Mouse (Mus musculus) CH12.LX (cell line): ENCODE results near the gene Klk1. TPM values are rescaled to one million over a fixed set of nuclear protein-coding genes. Genes with fewer than 3 reads are reported as not detected.
"Not testable (repeated sequence)": the region's sequence is repeated elsewhere in the genome, so short reads cannot be mapped to it uniquely, and the experiment has no call there.

ENCODE experiments used
- DNase-seq: peaks from one replicate; pipeline ENCODE4 v3.0.0-alpha.2; 2013; ENCODE audit errors: extremely low read depth
- H3K27ac ChIP-seq: 2 replicates; pipeline ENCODE4 v1.5.1; 2012; ENCODE audit warnings: low read depth, mild to moderate bottlenecking, control low read depth, moderate library complexity; ENCODE audit not compliant: insufficient read depth
- H3K27me3 ChIP-seq: replicated peaks from 2 replicates; pipeline ENCODE3; 2012; ENCODE audit warnings: inconsistent platforms
- H3K36me3 ChIP-seq, 2 experiments: replicated peaks in 1 of 2; 2 replicates each; pipeline versions ENCODE3 to v1.6.1; 2012; ENCODE audit warnings: inconsistent platforms in 1 of 2, low read length in 1 of 2, mild to moderate bottlenecking in 1 of 2, mixed read lengths in 1 of 2, moderate library complexity in 1 of 2; ENCODE audit not compliant: control insufficient read depth in 1 of 2, insufficient read depth in 1 of 2
- H3K4me1 ChIP-seq, 2 experiments: 2 replicates each; pipeline ENCODE4 v1.6.1; 2012; ENCODE audit warnings: inconsistent platforms in 1 of 2, moderate library complexity in 1 of 2; ENCODE audit not compliant: insufficient read depth in 2 of 2, control insufficient read depth in 1 of 2
- H3K4me2 ChIP-seq: 2 replicates; pipeline ENCODE4 v1.6.1; 2012; ENCODE audit warnings: low read depth, mild to moderate bottlenecking, control low read depth; ENCODE audit not compliant: poor library complexity, insufficient read depth, severe bottlenecking
- H3K4me3 ChIP-seq, 3 experiments: fragments of 150-350 bp in 1 of 3; sonication (generic) in 1 of 3; replicated peaks in 1 of 3; 2 replicates each; pipeline versions ENCODE3 to v1.5.1; 2011 to 2012; ENCODE audit warnings: low read depth in 2 of 3, low read length in 2 of 3, mild to moderate bottlenecking in 2 of 3, moderate library complexity in 2 of 3, control low read depth in 1 of 3, improper control_type of control experiment in 1 of 3, inconsistent platforms in 1 of 3, mixed read lengths in 1 of 3; ENCODE audit not compliant: poor library complexity in 1 of 3
- H3K79me2 ChIP-seq: replicated peaks from 2 replicates; pipeline ENCODE4 v1.6.1; 2012; ENCODE audit warnings: mild to moderate bottlenecking, moderate library complexity; ENCODE audit not compliant: control insufficient read depth, poor library complexity, insufficient read depth, severe bottlenecking; ENCODE audit errors: extremely low read depth
- H3K9ac ChIP-seq: 2 replicates; pipeline ENCODE4 v1.6.1; 2012; ENCODE audit warnings: low read depth, mild to moderate bottlenecking, control low read depth, moderate library complexity; ENCODE audit not compliant: insufficient read depth
- H3K9me3 ChIP-seq: replicated peaks from 2 replicates; pipeline ENCODE3; 2012; ENCODE audit warnings: low read length, inconsistent platforms, mixed read lengths
- E2F4 ChIP-seq: IDR thresholded peaks from 2 replicates; pipeline ENCODE4 v1.6.1; 2011; ENCODE audit warnings: low read depth, low read length, improper control_type of control experiment; ENCODE audit not compliant: insufficient replicate concordance
- EP300 ChIP-seq: IDR thresholded peaks from 2 replicates; pipeline ENCODE4 v1.6.1; 2011; ENCODE audit warnings: low read length, improper control_type of control experiment
- ETS1 ChIP-seq: conservative IDR thresholded peaks from 2 replicates; pipeline ENCODE4 v1.6.1; 2012; ENCODE audit warnings: low read depth, mild to moderate bottlenecking, inconsistent platforms, low read length, improper control_type of control experiment, moderate library complexity
- JUND ChIP-seq: conservative IDR thresholded peaks from 2 replicates; pipeline ENCODE4 v1.6.1; 2011; ENCODE audit warnings: low read depth, low read length, improper control_type of control experiment
- KAT2A ChIP-seq: IDR thresholded peaks from 2 replicates; pipeline ENCODE4 v1.6.1; 2012; ENCODE audit warnings: low read length, improper control_type of control experiment, inconsistent platforms; ENCODE audit not compliant: insufficient replicate concordance
- MAX ChIP-seq: IDR thresholded peaks from 2 replicates; pipeline ENCODE4 v1.6.1; 2011; ENCODE audit warnings: low read length, improper control_type of control experiment
- MEF2A ChIP-seq: IDR thresholded peaks from 2 replicates; pipeline ENCODE4 v1.6.1; 2014; ENCODE audit warnings: low read depth, mild to moderate bottlenecking, inconsistent platforms, low read length, improper control_type of control experiment, borderline replicate concordance
- NELFE ChIP-seq: IDR thresholded peaks from 2 replicates; pipeline ENCODE4 v1.6.1; 2011; ENCODE audit warnings: low read depth, low read length, improper control_type of control experiment
- PAX5 ChIP-seq: IDR thresholded peaks from 2 replicates; pipeline ENCODE4 v1.6.1; 2012; ENCODE audit warnings: low read length, inconsistent platforms, mixed read lengths
- POLR2A ChIP-seq: IDR thresholded peaks from 2 replicates; pipeline ENCODE4 v1.6.1; 2011; ENCODE audit warnings: low read depth, mild to moderate bottlenecking, improper control_type of control experiment, low read length
- SMC3 ChIP-seq: IDR thresholded peaks from 2 replicates; pipeline ENCODE4 v1.6.1; 2011; ENCODE audit warnings: low read depth, low read length, improper control_type of control experiment
- TCF12 ChIP-seq: IDR thresholded peaks from 2 replicates; pipeline ENCODE4 v1.6.1; 2014; ENCODE audit warnings: low read depth, mild to moderate bottlenecking, inconsistent platforms, low read length, improper control_type of control experiment
- UBTF ChIP-seq: IDR thresholded peaks from 2 replicates; pipeline ENCODE4 v1.6.1; 2012; ENCODE audit warnings: low read depth, mild to moderate bottlenecking, inconsistent platforms, low read length, improper control_type of control experiment, moderate library complexity
- ZKSCAN1 ChIP-seq: IDR thresholded peaks from 2 replicates; pipeline ENCODE4 v1.6.1; 2012; ENCODE audit warnings: low read depth, inconsistent platforms, low read length, improper control_type of control experiment, borderline replicate concordance
- dilution Hi-C: fragments of 300-500 bp; cut with MboI; formaldehyde crosslinking; loops from 2 replicates; pipeline ENCODE4 v1.14.3; 2020; ENCODE audit warnings: low sequenced_read_pairs; ENCODE audit not compliant: extremely low pct_unique_long_range_greater_than_20kb, extremely low pct_ligation_motif_present
- in situ Hi-C: fragments of 300-500 bp; cut with MboI; formaldehyde crosslinking; loops from 3 replicates; pipeline ENCODE4 v1.14.3; 2019; ENCODE audit warnings: low sequenced_read_pairs, low pct_ligation_motif_present, low pct_unique_long_range_greater_than_20kb, mixed read lengths
- polyA plus RNA-seq: library from polyadenylated mRNA; unstranded; fragments of >175 nt; gene quantifications from 2 replicates; pipeline ENCODE4 v1.2.1, GENCODE M21; 2012; ENCODE audit warnings: low read depth; ENCODE audit not compliant: insufficient read length
- total RNA-seq, 2 experiments: library from RNA; depleted of rRNA; stranded (reverse); fragments of 300-350 nt in 1 of 2; fragments of >200 nt in 1 of 2; gene quantifications; 2 replicates each; pipeline ENCODE4 v1.2.3; 2012 to 2014

Klk1 gene
- total and polyA plus RNA-seq, 3 experiments, result not detected

DNA sequence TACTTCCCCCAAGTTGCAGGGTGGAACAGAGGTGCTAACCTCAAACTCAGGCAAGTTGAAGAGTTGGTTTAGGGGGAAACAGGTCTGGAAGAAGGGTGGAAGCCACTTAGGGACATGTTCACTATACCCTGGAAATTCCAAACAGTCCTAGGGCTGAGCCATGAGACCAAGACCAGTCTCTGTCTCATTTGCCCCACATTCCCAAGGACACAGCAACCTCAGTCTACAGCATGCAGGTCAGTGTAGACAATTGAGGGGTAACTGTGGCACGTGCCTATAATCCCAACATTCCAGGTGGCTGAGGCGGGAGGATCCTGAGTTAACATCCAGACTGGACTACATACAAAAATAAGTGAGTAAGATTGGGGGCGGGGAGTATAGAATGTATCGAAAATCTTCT lies 24.1 kb downstream of the Klk1 start:
- Histone ChIP-seq H3K4me2 (no peak overlapping the region), H3K79me2 (peaks cover 18% of the 10 kb centered on the region), H3K9ac (no peak overlapping the region), H3K27me3 (no peaks in the 10 kb centered on the region), H3K4me1 (peaks cover 12 to 61% of the 10 kb centered on the region in 2 experiments), H3K4me3 (no peak overlapping the region), H3K27ac (no peak overlapping the region), H3K9me3 (no peaks in the 10 kb centered on the region), H3K36me3 (peaks cover 36 to 54% of the 10 kb centered on the region in 2 experiments)
- no peak for TF ChIP-seq PAX5
- TF ChIP-seq NELFE, result no peak
- no peak for TF ChIP-seq ZKSCAN1
- no peak for TF ChIP-seq ETS1
- TF ChIP-seq POLR2A, result no peak
- no peak for TF ChIP-seq KAT2A
- no peak for TF ChIP-seq MEF2A
- no peak for TF ChIP-seq TCF12
- TF ChIP-seq MAX, result no peak
- TF ChIP-seq UBTF, result no peak
- TF ChIP-seq E2F4, result no peak
- no peak for TF ChIP-seq EP300
- TF ChIP-seq SMC3, result no peak
- no peak for TF ChIP-seq JUND
- dilution Hi-C loops, result no loop called here
- in situ Hi-C loops, result no loop called here
- no peak for DNase-seq

DNA sequence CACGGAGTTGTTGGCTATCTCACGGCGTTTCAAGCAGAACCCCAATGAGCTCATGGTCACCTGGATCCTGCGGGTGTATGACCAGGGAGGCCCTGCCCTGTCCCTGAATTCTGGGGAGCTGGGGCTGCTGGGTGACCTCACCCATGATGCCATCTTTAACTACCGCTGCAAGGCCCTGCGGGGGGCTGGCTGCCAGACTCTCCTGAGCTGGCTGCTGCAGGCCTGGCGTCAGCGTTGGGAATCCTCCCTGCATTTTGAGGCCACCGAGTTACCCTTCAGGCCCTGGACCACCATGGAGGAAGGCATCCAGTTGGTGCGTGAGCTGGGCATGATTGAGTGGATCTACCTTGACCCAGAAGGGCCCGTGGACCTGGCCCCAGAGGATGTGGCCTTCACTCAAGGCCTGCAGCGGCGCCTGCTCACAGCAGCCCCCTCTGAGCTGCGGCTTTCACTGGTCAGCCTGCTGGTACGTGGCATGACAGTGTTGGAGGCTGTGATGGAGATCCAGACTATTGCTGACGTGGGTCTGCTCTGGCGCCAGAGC lies 25.6 kb downstream of the Klk1 start:
- H3K9ac ChIP-seq, in situ Hi-C loops, H3K27me3 ChIP-seq, H3K27ac ChIP-seq, H3K9me3 ChIP-seq, H3K4me2 ChIP-seq, H3K4me3 ChIP-seq, DNase-seq, dilution Hi-C loops: not testable (repeated sequence)
- H3K79me2 ChIP-seq, result peaks cover 14% of the 10 kb centered on the region
- H3K4me1 ChIP-seq, result peaks cover 15 to 70% of the 10 kb centered on the region in 2 experiments
- peaks cover 36 to 54% of the 10 kb centered on the region in 2 experiments for H3K36me3 ChIP-seq

DNA sequence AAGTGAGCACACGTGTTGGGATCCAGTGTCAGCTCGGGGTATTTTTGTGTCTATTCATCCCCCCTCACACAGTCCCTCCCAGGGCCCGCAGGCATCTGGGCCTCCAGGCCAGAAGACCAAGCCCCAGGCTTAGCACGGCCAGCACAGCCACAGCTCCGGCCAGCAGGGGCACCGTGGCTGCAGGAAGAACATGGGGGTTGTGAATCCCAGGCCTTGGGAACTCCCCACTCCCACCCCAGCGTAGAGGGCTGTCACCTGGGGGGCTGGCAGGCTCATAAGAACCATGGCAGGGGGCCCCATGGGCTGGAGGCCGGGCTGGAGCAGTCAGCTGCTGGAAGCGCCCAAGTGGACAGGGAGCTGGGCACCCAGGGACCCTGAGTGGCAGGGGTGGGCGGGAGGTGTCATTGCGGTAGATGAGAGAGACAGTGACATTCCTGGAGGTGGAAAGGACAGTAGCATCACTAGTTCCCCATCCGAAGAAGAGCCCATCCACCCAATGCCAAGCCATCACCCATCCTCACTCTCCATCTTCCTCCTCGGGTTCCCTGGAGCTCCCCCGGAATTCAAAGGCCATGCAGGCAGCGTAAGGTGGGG lies 28.0 kb downstream of the Klk1 start:
- dilution Hi-C loops, result no loop called here
- H3K9me3 ChIP-seq, result no peaks in the 10 kb centered on the region

More for the DNA sequence above, 28.0 kb downstream of the Klk1 start:
- Histone ChIP-seq H3K27me3 (peaks cover 1% of the 10 kb centered on the region), H3K4me3 (no peak overlapping the region), H3K4me2 (no peak overlapping the region), H3K27ac (no peak overlapping the region), H3K79me2 (peaks cover 4% of the 10 kb centered on the region), H3K4me1 (peaks cover 15 to 67% of the 10 kb centered on the region in 2 experiments), H3K9ac (no peak overlapping the region), H3K36me3 (peaks cover 36 to 52% of the 10 kb centered on the region in 2 experiments)
- no peak for TF ChIP-seq PAX5
- peak; percentile 11 for DNase-seq
- in situ Hi-C loops, result no loop called here
